Mouse (Mus musculus) yolk sac, embryonic 10.5 days (tissue): Measurements from ENCODE around the gene Tmem240.
"Not testable (repeated sequence)": the region's sequence is repeated elsewhere in the genome, so short reads cannot be mapped to it uniquely, and the experiment has no call there.

Experiments
- DNase-seq: peaks from one replicate; pipeline ENCODE4 v3.0.0-alpha.2; 2017; ENCODE audit warnings: low spot score

The Tmem240 gene

GRCm38 (mm10) chr4:155734951-155735702 is 527 bp downstream of the Tmem240 start:
- DNase-seq: no peak

- DNase-seq: no peak
Measured at GRCm38 (mm10) chr4:155735788-155736187, 1.2 kb downstream of the Tmem240 start.

GRCm38 (mm10) chr4:155736421-155736820 is 1.8 kb downstream of the Tmem240 start:
- DNase-seq: no peak

DNA sequence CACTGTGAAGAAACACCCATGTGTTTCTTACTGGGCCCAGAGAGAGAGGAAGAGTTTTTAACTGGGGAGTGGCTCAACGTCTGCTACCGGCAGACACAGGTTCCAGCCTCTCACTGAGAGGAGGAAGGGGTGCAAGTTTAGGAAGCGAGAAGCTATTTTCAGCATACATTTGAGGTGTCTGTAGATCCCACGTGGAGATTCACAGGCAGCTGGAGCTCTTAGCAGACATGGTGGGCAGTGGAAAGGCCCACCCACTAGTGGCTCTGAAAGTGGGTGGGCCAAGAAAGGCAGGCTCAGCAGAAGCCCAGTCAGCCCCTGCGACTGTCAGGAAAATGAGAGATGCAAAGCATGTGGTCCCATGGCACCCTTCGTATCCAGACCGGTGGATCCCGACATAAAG is 3.7 kb downstream of the Tmem240 start:
- no peak for DNase-seq

- DNase-seq: no peak
Measured at GRCm38 (mm10) chr4:155739152-155739551, 4.6 kb downstream of the Tmem240 start.

- DNase-seq: no peak
Measured at GRCm38 (mm10) chr4:155739741-155740636, 5.4 kb downstream of the Tmem240 start.

DNA sequence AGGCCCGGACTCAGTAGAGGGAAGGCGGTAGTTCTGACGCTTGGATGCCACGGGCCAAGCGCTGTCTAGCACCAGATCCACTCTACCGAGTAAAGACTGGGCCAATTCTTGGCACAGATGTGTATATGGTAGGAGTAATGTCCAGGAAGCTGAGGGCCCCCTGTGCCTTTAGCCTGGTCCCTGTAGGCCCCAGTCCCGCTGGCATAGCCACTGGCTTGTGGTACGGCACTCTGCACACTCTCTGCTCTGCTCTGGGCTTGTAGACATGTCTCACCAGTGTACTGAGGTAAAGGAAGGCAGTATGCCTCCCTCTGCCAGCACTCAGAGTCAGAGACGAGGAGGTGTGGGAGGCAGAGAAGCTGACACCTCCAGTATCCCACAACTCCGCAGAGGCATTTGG is 6.1 kb downstream of the Tmem240 start:
- not testable (repeated sequence) for DNase-seq

DNA sequence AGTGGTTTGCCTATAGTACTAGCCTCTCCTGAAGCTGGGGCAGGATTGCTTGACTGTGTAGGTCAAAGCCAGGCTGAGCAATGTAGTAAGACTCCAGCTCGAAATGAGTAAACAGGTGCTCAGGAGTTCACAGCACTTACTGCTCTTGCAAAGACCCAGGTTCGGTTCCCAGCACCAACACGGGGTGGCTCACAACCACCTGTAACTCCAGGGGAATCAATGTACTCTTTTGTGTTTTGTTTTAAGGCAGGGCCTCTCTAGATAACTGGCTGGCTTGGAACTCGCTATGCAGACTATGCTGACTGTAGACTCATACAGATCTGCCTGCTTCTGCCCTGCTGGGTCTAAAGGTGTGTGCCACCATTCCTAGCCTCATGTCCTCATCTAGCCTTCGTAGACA is 8.1 kb downstream of the Tmem240 start:
- DNase-seq: no peak

DNA sequence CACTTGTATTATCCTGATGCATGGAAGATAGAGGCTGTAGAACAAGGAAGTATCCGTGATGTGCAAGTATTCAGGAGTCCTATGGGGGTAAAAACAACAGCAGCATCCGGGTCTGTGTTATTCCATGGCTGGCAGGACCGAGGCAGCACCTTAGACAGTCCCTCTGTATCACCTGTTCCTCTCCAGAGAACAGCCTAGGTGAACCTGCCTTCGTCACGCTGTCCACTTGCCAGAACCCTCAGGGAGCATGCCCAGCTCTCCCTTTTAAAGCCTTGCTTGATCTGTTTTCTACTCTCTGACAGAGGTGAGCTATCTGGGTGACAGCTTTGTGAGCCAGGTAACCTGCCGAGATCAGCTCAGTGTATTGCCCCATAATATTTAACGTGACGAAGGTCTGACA is 9.9 kb downstream of the Tmem240 start:
- no peak for DNase-seq

DNA sequence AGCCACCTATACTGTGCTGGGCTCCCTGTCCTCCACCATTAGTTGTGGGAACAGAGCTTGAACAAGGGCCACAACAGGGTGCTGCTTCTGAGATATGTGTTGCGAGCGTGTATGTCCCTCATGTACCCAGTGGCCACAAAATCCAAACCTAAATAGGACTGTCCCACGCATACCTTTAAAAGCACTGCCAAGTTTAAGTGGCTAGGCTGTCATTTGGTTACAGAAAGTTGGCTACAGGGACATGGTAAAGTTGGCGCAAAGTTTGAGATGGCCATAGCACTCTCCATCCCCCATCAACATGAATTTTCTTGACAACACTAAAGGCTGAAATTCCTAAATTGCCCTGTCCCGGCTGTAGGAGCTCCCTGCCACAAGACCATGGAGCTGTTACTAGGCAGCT is 10.5 kb downstream of the Tmem240 start:
- no peak for DNase-seq

- no peak for DNase-seq
Measured at GRCm38 (mm10) chr4:155746036-155746548, 11.5 kb downstream of the Tmem240 start.

- DNase-seq: no peak
Measured at GRCm38 (mm10) chr4:155746575-155747490, 12.2 kb downstream of the Tmem240 start.

- no peak for DNase-seq
Measured at GRCm38 (mm10) chr4:155757011-155757410, 22.4 kb downstream of the Tmem240 start.

DNA sequence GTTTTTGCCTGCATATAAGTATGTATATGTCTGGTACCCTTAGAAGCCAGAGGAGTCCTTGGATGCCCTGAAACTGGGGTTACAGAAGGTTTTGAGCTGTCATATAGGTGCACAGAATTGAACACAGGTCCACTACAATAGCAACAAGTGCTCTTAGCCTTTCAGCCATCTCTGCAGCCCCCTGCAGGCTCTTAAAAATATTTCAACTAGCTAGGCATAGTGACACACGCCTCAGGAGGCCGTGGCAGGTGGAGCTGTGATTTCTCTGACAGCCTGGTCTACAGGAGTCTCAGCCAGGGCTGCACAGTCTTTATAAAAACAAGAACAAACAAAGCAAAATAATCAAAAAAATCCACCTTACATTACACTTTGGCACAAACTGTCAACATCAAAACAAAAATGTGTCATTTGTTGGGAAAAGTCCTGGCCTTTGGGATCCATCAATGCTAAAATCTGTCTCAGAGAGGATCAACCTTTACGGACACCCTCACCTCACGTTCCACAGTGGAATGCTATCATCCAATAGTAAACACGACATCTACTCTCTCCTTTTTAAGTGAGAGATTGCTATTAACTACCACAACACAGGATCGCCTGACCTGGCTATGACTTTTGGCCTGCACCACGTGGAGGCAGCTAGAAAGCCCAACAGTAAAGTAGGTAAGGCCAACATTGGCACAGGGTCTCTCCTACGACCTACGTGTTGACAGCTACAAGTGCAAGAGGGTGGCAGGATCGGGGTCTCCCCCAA is 25.4 kb downstream of the Tmem240 start:
- peak; percentile 31 for DNase-seq

DNA sequence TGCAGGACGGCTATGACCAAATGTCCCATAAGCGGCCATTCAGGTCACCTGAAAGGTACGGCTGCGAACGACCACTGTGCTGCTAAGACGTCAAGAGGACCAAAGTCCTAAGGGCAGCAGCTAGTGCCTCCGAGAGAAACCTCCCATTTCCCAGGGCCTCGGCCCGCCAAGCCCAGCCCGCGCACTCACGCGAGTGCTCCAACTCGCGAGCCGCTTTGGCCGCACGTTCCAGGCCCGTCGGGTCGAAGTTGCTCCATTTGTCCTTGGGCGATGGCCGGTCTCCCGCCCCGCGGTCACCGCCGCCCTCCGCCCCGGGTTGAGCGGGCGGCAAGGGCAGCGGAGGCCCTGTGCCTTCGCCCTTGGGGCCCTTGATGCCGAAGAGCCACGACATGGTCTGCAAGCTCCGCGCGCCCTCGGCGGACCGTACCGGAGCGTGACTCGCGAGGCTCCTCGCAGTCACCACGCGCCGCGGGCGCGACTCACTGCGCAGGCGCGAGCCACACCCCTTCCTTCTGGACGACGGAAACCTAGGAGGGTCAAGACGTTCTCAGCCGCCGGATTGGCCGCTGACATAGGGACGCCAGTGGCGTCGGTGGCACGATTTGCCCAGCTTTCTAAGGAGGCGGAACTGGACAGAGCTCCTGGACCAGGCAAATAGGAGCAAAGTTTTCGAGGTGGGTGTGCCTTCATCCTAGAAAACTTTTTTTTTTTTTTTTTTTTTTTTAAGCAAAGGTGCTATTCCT is 26.2 kb downstream of the Tmem240 start, which contains the start of gene Atad3a:
Atad3a (minus strand) TSS at position 481 of the 743 bp plus-strand sequence.
- peak; percentile 94 for DNase-seq

GRCm38 (mm10) chr4:155761356-155762099 is 26.9 kb downstream of the Tmem240 start:
- DNase-seq: no peak

GRCm38 (mm10) chr4:155762357-155762756 is 27.8 kb downstream of the Tmem240 start:
- no peak for DNase-seq

DNA sequence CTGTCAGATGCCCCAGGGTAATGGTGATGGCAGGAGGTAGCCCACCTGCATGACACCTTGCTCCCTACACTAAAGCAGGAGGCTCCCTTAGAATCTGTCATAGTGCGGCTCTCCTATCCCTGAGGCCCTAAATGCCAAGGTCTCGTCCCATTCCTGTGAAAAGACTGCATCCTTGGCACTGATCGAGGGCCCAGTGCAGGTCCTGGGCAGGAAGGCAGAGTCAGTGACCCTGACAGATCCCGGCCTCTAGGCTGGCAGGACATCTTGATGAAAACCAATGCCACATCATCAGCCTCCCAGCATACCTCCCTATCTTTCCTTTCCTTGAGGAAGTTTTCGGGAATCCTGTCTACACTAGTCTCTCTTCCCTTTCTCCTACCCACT is 34.9 kb downstream of the Tmem240 start:
- no peak for DNase-seq

DNA sequence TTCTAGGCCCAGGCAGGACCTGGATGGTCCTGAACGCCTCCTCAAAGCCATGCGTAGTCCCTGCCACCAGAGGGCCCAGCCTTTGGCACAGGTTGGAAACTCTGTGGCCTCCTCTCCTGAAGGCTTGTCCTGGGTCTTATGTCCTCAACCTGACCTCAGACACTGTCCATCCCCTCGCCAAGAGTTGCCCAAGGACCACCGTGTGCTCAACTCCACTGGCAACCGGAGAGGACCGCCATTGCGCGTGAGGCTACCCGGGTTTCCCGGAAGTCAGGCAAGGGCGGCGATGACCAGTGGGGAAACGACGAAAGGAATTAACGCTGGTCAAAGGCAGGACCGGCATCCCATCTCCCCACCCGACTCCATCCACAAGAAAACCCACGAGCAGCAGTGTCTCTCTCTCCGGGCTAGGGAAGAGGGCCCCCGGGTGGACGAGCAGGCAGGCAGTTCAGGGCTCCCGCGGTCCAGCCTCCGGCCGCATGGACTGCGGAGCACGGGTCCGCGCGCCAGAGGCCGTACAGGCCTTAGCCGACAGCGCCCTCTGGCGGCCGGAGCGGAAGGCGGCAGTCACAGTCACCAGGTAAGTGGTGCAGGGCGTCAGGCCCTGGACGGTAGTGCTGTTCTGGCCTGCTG is 35.4 kb downstream of the Tmem240 start:
- peak; percentile 87 for DNase-seq
